Mouse (Mus musculus) MEL (cell line): ENCODE data around the gene Cd9.
A peak's percentile ranks its signal among the peaks of the same experiment; 100 is the strongest.

Experiments
- BHLHE40 ChIP-seq: IDR thresholded peaks from 2 replicates; pipeline ENCODE4 v1.6.1; 2012; ENCODE audit warnings: low read depth, mild to moderate bottlenecking, inconsistent platforms, low read length, improper control_type of control experiment, borderline replicate concordance
- CTCF ChIP-seq, 3 experiments: IDR thresholded peaks in 2 of 3; conservative IDR thresholded peaks in 1 of 3; 2 replicates each; pipeline ENCODE4 v1.5.1; 2011 to 2012; ENCODE audit warnings: low read length in 3 of 3, low read depth in 2 of 3, mild to moderate bottlenecking in 2 of 3, improper control_type of control experiment in 1 of 3, inconsistent platforms in 1 of 3, mixed read lengths in 1 of 3, moderate library complexity in 1 of 3; ENCODE audit not compliant: control insufficient read depth in 1 of 3, insufficient read depth in 1 of 3, poor library complexity in 1 of 3, severe bottlenecking in 1 of 3
- ELF1 ChIP-seq: IDR thresholded peaks from 2 replicates; pipeline ENCODE4 v1.6.1; 2014; ENCODE audit warnings: low read depth, mild to moderate bottlenecking, inconsistent platforms, low read length, improper control_type of control experiment, moderate library complexity
- EP300 ChIP-seq, 2 experiments: IDR thresholded peaks; 2 replicates each; pipeline ENCODE4 v1.6.1; 2011; ENCODE audit warnings: improper control_type of control experiment in 2 of 2, low read length in 2 of 2, low read depth in 1 of 2, mild to moderate bottlenecking in 1 of 2
- KAT2A ChIP-seq: conservative IDR thresholded peaks from 2 replicates; pipeline ENCODE4 v1.6.1; 2012; ENCODE audit warnings: low read depth, low read length, improper control_type of control experiment, inconsistent platforms
- MAX ChIP-seq: IDR thresholded peaks from 2 replicates; pipeline ENCODE4 v1.6.1; 2011; ENCODE audit warnings: low read length, improper control_type of control experiment
- MYC ChIP-seq: IDR thresholded peaks from 2 replicates; pipeline ENCODE4 v1.6.1; 2011; ENCODE audit warnings: low read depth, mild to moderate bottlenecking, low read length, improper control_type of control experiment, moderate library complexity
- SMC3 ChIP-seq: IDR thresholded peaks from 2 replicates; pipeline ENCODE4 v1.6.1; 2011; ENCODE audit warnings: low read depth, low read length, improper control_type of control experiment
- TAL1 ChIP-seq: IDR thresholded peaks from 2 replicates; pipeline ENCODE4 v1.6.1; 2012; ENCODE audit warnings: mild to moderate bottlenecking, inconsistent platforms, low read length, moderate library complexity, mixed read lengths
- USF1 ChIP-seq: IDR thresholded peaks from 2 replicates; pipeline ENCODE4 v1.6.1; 2014; ENCODE audit warnings: low read depth, mild to moderate bottlenecking, inconsistent platforms, low read length, improper control_type of control experiment, moderate library complexity
- ZC3H11A ChIP-seq: IDR thresholded peaks from 2 replicates; pipeline ENCODE4 v1.6.1; 2012; ENCODE audit warnings: low read depth, mild to moderate bottlenecking, inconsistent platforms, low read length, improper control_type of control experiment
- ZKSCAN1 ChIP-seq: IDR thresholded peaks from 2 replicates; pipeline ENCODE4 v1.6.1; 2012; ENCODE audit warnings: low read depth, mild to moderate bottlenecking, inconsistent platforms, low read length, improper control_type of control experiment, moderate library complexity

- TF ChIP-seq TAL1 (no peak), USF1 (peak; percentile 57; the same call in 1 of the 2 replicates), ELF1 (no peak), ZC3H11A (no peak), MAX (no peak), EP300 (IDR thresholded peaks at IDR 0.05; ENCODE audit: low read depth in 1 of 2, low read length in 2 of 2) (no peak), MYC (no peak), ZKSCAN1 (no peak), CTCF (IDR thresholded peaks at IDR 0.05 in 2 of 3, conservative IDR thresholded peaks at IDR 0.05 in 1 of 3; ENCODE audit: control insufficient read depth in 1 of 3, insufficient read depth in 1 of 3, low read depth in 2 of 3, low read length in 3 of 3, poor library complexity in 1 of 3, severe bottlenecking in 1 of 3) (no peak), SMC3 (no peak), KAT2A (no peak), BHLHE40 (no peak)
These were observed 71.5 kb downstream of the Cd9 start for GRCm38 (mm10) chr6:125423099-125423498.
